Mouse (Mus musculus): ENCODE data around the gene Wwp2. TPM values are rescaled to one million over a fixed set of nuclear protein-coding genes. Genes with fewer than 3 reads are reported as not detected.

The Wwp2 gene
- polyA plus RNA-seq, 1 experiment from 2014 or later, result 27.7 TPM

MicroRNAs within 50 kb of the gene (microRNA counts, 519-probe panel; counts per million panel counts)
- 4,242 counts per million, percentile 36 among the panel's probes with 10 or more counts for microRNA mmu-miR-140

Small RNA genes within 50 kb of the gene (microRNA-seq; reads per million reads assigned to microRNA genes)
- 4,910 reads per million, percentile 89 among the genes with 10 or more reads in this experiment for gene Mir140

Other genes with a start within 250 kb of the Wwp2 start
- 1.5 TPM in 2 replicates for gene Nfat5, start 142.9 kb upstream of the Wwp2 start, polyA plus RNA-seq (2015; fragmentation: Nextera tagmentation; extraction: Ambion mirVana)
- gene Nqo1, start 33.2 kb upstream of the Wwp2 start, polyA plus RNA-seq (2015; fragmentation: Nextera tagmentation; extraction: Ambion mirVana), result 17.8 and 19.7 TPM in 2 replicates
- 47.8 and 52.0 TPM in 2 replicates for gene Nob1, start 11.3 kb upstream of the Wwp2 start, polyA plus RNA-seq (2015; fragmentation: Nextera tagmentation; extraction: Ambion mirVana)
- gene Psmd7, start 152.1 kb downstream of the Wwp2 start, polyA plus RNA-seq (2015; fragmentation: Nextera tagmentation; extraction: Ambion mirVana), result 209 and 225 TPM in 2 replicates